Mouse (Mus musculus): Measurements from ENCODE around the gene Ttc9c. TPM values are rescaled to one million over a fixed set of nuclear protein-coding genes. Genes with fewer than 3 reads are reported as not detected.
A peak's percentile ranks its signal among the peaks of the same experiment; 100 is the strongest.

The Ttc9c gene
- polyA plus RNA-seq, 1 experiment: 13.2 TPM

DNA sequence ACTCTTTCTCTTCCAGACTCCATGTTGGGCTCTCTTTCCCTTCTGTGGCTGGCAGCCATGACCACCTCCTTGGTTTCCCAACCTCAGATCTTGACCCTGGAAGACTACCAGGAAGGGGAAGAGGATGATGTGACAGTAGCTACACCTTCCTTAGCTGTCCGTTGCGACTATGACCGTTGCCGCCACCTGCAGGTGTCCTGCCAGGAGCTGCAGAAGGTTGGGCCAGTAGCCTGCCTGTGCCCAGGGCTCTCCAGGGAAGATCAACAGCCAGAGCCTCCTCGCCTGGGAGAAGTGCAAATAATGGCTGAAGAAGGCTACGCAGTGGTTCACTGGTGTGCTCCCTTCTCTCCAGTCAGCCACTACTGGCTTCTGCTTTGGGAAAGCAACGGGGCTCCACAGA lies 32.5 kb upstream of the Ttc9c start:
- H3K36me3 ChIP-seq (ENCODE audit: control insufficient read depth, insufficient read depth, low read length): peaks cover 11% of the 10 kb centered on the region
- TF ChIP-seq POLR2A (IDR thresholded peaks at IDR 0.05; ENCODE audit: low read depth, low read length): no peak
- TF ChIP-seq CTCF (IDR thresholded peaks at IDR 0.05; ENCODE audit: extremely low read depth, insufficient read depth, insufficient read length, insufficient replicate concordance): no peak
- no peaks in the 10 kb centered on the region for H3K4me1 ChIP-seq (ENCODE audit: control insufficient read depth, insufficient read depth, insufficient read length)
- 76% methylated on average over 7 of the region's 7 CpGs for WGBS
- no peak overlapping the region for H3K4me3 ChIP-seq (ENCODE audit: extremely low read depth, insufficient read depth, insufficient read length)
- H3K27me3 ChIP-seq (ENCODE audit: control insufficient read depth, insufficient read depth, low read length): no peaks in the 10 kb centered on the region
- DNase-seq (ENCODE audit: low read depth in 1 of 2, low spot score in 2 of 2): no peak
- H3K27ac ChIP-seq (ENCODE audit: insufficient read depth, low read length): no peak overlapping the region

- no peak within 1 kb of the TSS for H3K4me3 ChIP-seq (ENCODE audit: extremely low read depth, insufficient read depth, insufficient read length)
- TF ChIP-seq CTCF (IDR thresholded peaks at IDR 0.05; ENCODE audit: extremely low read depth, insufficient read depth, insufficient read length, insufficient replicate concordance) (no peak), POLR2A (IDR thresholded peaks at IDR 0.05; ENCODE audit: low read depth, low read length) (no peak)
- no peak within 1 kb of the TSS for H3K27ac ChIP-seq (ENCODE audit: insufficient read depth, low read length)
- no peaks in the 10 kb centered on the region for H3K27me3 ChIP-seq (ENCODE audit: control insufficient read depth, insufficient read depth, low read length)
- H3K36me3 ChIP-seq (ENCODE audit: control insufficient read depth, insufficient read depth, low read length): peaks cover 17% of the 10 kb centered on the region
- 65% methylated on average over 7 of the region's 7 CpGs for WGBS
- no peak for DNase-seq (ENCODE audit: low read depth in 1 of 2, low spot score in 2 of 2)
- H3K4me1 ChIP-seq (ENCODE audit: control insufficient read depth, insufficient read depth, insufficient read length): no peaks in the 10 kb centered on the region
Measured at GRCm38 (mm10) chr19:8850402-8850901, 31.3 kb upstream of the Ttc9c start, which contains the start of gene Lrrn4cl. Gene Lrrn4cl (plus strand): TSS chr19:8850768.

- TF ChIP-seq POLR2A (IDR thresholded peaks at IDR 0.05; ENCODE audit: low read depth, low read length): no peak
- Histone ChIP-seq H3K4me3 (ENCODE audit: extremely low read depth, insufficient read depth, insufficient read length) (no peak overlapping the region), H3K4me1 (ENCODE audit: control insufficient read depth, insufficient read depth, insufficient read length) (no peaks in the 10 kb centered on the region), H3K27ac (ENCODE audit: insufficient read depth, low read length) (no peak overlapping the region), H3K36me3 (ENCODE audit: control insufficient read depth, insufficient read depth, low read length) (peaks cover 17% of the 10 kb centered on the region), H3K27me3 (ENCODE audit: control insufficient read depth, insufficient read depth, low read length) (no peaks in the 10 kb centered on the region)
- DNase-seq (ENCODE audit: low read depth in 1 of 2, low spot score in 2 of 2): no peak
- WGBS: 93% methylated on average over 5 of the region's 5 CpGs
Measured at GRCm38 (mm10) chr19:8848356-8848755, 29.2 kb upstream of the Ttc9c start.

DNA sequence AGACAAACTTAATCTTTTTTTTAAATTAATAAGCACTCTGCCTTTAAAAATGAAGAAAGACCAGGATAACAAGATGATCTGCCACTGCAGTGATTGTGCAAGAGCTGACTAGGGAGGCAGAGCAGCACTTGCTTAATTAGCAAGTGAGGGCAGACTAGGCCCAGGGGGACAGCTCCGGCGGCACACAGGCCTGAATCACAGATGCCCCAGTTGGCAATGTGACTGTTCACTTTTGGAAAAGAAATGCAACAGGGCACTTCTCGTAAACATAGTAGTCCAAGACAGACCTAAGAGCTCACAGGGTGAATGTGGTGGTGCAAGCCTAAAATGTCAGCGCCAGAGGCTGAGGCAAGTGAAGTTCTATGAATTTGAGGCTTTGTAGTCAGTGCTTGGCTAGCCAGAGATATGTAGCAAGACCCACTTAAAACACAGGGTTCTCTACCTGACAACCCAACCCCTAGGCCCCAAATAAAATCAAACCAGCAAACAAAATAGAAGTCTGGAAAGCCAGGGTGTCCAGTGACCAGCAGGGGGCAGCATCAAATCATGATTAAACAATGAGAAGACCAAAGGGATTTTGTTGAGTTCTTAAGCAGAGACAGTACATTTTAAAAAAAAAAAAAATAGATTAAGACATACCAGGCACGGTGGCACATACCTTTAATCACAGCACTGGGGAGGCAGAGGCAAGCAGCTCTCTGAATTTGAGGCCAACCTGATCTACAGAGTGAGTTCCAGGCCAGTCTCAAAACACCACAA lies 25.4 kb upstream of the Ttc9c start:
- Histone ChIP-seq H3K27me3 (ENCODE audit: control insufficient read depth, insufficient read depth, low read length) (no peaks in the 10 kb centered on the region), H3K4me3 (ENCODE audit: extremely low read depth, insufficient read depth, insufficient read length) (no peak overlapping the region), H3K4me1 (ENCODE audit: control insufficient read depth, insufficient read depth, insufficient read length) (peaks cover 3% of the 10 kb centered on the region; the same call in 1 of the 2 replicates), H3K36me3 (ENCODE audit: control insufficient read depth, insufficient read depth, low read length) (peaks cover 19% of the 10 kb centered on the region), H3K27ac (ENCODE audit: insufficient read depth, low read length) (no peak overlapping the region)
- TF ChIP-seq POLR2A (IDR thresholded peaks at IDR 0.05; ENCODE audit: low read depth, low read length) (no peak), CTCF (IDR thresholded peaks at IDR 0.05; ENCODE audit: extremely low read depth, insufficient read depth, insufficient read length, insufficient replicate concordance) (peak; percentile 21; the same call in 1 of the 2 replicates)
- 74% methylated on average over 5 of the region's 5 CpGs for WGBS
- DNase-seq (ENCODE audit: low read depth in 1 of 2, low spot score in 2 of 2): peak; percentile 60 to 67

DNA sequence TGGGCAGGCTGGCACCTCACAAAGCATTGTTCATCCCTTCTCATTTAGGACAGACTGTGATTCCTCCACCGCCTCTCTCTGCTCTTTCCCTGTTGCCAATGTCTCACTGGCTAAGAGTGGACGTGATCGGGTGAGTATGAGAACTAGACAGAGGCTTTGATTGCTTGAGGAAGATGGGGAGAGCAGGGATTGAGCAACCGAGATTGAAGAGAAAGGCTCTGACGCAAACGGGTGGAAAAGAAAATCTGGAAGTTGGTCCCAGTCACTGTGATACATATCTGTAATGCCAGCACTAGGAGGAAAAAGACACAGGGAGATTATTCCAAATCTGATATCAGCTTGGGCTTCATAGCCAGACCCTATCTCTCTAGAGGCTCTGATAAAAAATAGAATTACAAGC lies 23.8 kb upstream of the Ttc9c start:
- H3K36me3 ChIP-seq (ENCODE audit: control insufficient read depth, insufficient read depth, low read length): peaks cover 18% of the 10 kb centered on the region
- DNase-seq (ENCODE audit: low read depth in 1 of 2, low spot score in 2 of 2): no peak
- TF ChIP-seq CTCF (IDR thresholded peaks at IDR 0.05; ENCODE audit: extremely low read depth, insufficient read depth, insufficient read length, insufficient replicate concordance): no peak
- no peak overlapping the region for H3K4me3 ChIP-seq (ENCODE audit: extremely low read depth, insufficient read depth, insufficient read length)
- H3K27me3 ChIP-seq (ENCODE audit: control insufficient read depth, insufficient read depth, low read length): no peaks in the 10 kb centered on the region
- no peak overlapping the region for H3K27ac ChIP-seq (ENCODE audit: insufficient read depth, low read length)
- WGBS: 88% methylated on average over 6 of the region's 6 CpGs
- peaks cover 10% of the 10 kb centered on the region; the same call in 1 of the 2 replicates for H3K4me1 ChIP-seq (ENCODE audit: control insufficient read depth, insufficient read depth, insufficient read length)

- Histone ChIP-seq H3K4me1 (ENCODE audit: control insufficient read depth, insufficient read depth, insufficient read length) (peaks cover 10% of the 10 kb centered on the region; the same call in 1 of the 2 replicates), H3K27ac (ENCODE audit: insufficient read depth, low read length) (no peak overlapping the region), H3K4me3 (ENCODE audit: extremely low read depth, insufficient read depth, insufficient read length) (no peak overlapping the region), H3K27me3 (ENCODE audit: control insufficient read depth, insufficient read depth, low read length) (no peaks in the 10 kb centered on the region), H3K36me3 (ENCODE audit: control insufficient read depth, insufficient read depth, low read length) (peaks cover 3% of the 10 kb centered on the region)
- 74% methylated on average over 7 of the region's 7 CpGs for WGBS
- no peak for TF ChIP-seq CTCF (IDR thresholded peaks at IDR 0.05; ENCODE audit: extremely low read depth, insufficient read depth, insufficient read length, insufficient replicate concordance)
- no peak for TF ChIP-seq POLR2A (IDR thresholded peaks at IDR 0.05; ENCODE audit: low read depth, low read length)
- DNase-seq (ENCODE audit: low read depth in 1 of 2, low spot score in 2 of 2): no peak
Measured at GRCm38 (mm10) chr19:8841012-8841411, 21.9 kb upstream of the Ttc9c start.

Data from spleen, adult 2 months (tissue).